Mouse (Mus musculus) liver, adult 2 months (tissue): Measurements from ENCODE around the gene Adamts6. TPM values are rescaled to one million over a fixed set of nuclear protein-coding genes. Genes with fewer than 3 reads are reported as not detected.

Source experiments
- DNase-seq: peaks from one replicate; pipeline ENCODE4 v3.0.0-alpha.2; 2011; ENCODE audit warnings: low read depth, low spot score; ENCODE audit errors: extremely low read depth
- H3K27ac ChIP-seq: fragments of 200-500 bp; replicated peaks from 2 replicates; pipeline ENCODE4 v1.5.1; 2012; ENCODE audit warnings: low read depth, mild to moderate bottlenecking, control low read depth, inconsistent platforms, low read length; ENCODE audit not compliant: insufficient read depth
- H3K27me3 ChIP-seq: fragments of 200-500 bp; 2 replicates; pipeline ENCODE4 v1.6.1; 2012; ENCODE audit warnings: mild to moderate bottlenecking, moderate library complexity, low read length, inconsistent platforms; ENCODE audit not compliant: control insufficient read depth, insufficient read depth
- H3K36me3 ChIP-seq: fragments of 200-500 bp; 2 replicates; pipeline ENCODE4 v1.6.1; 2012; ENCODE audit warnings: low read length, inconsistent platforms; ENCODE audit not compliant: control insufficient read depth, insufficient read depth
- H3K4me1 ChIP-seq: fragments of 200-500 bp; 2 replicates; pipeline ENCODE4 v1.6.1; 2011; ENCODE audit warnings: low read length; ENCODE audit not compliant: control insufficient read depth, insufficient read depth
- H3K4me3 ChIP-seq: fragments of 200-500 bp; 2 replicates; pipeline ENCODE4 v1.5.1; 2011; ENCODE audit warnings: low read depth, mild to moderate bottlenecking, control low read depth, low read length, moderate library complexity; ENCODE audit not compliant: insufficient read depth
- H3K79me2 ChIP-seq: fragments of 200-500 bp; 2 replicates; pipeline ENCODE4 v1.6.1; 2012; ENCODE audit warnings: inconsistent platforms, mild to moderate bottlenecking, low read length, moderate library complexity; ENCODE audit not compliant: control insufficient read depth, insufficient read depth
- H3K9ac ChIP-seq: fragments of 200-500 bp; 2 replicates; pipeline ENCODE4 v1.6.1; 2012; ENCODE audit warnings: low read depth, mild to moderate bottlenecking, control low read depth, inconsistent platforms, low read length
- CTCF ChIP-seq: fragments of 200-500 bp; IDR thresholded peaks from 2 replicates; pipeline ENCODE4 v1.5.1; 2011; ENCODE audit warnings: low read depth, low read length, control low read depth
- POLR2A ChIP-seq: fragments of 200-500 bp; IDR thresholded peaks from 2 replicates; pipeline ENCODE4 v1.6.1; 2011; ENCODE audit warnings: low read length, control low read depth; ENCODE audit not compliant: insufficient read depth; ENCODE audit errors: extremely low read depth
- WGBS: fragments of 180-500 bp; shearing (Covaris S2); methylation state at CpG from one replicate; pipeline ENCODE4 v1.1.7; 2018; 5-methylcytosine and 5-hydroxymethylcytosine counted together
- polyA plus RNA-seq: library from polyadenylated mRNA; depleted of rRNA; stranded (reverse); fragments of >200 nt; gene quantifications from 2 replicates; pipeline ENCODE4 v1.2.3, GENCODE M21; 2012; rRNA removed
- total RNA-seq: library from RNA; depleted of rRNA; stranded (reverse); fragments of >200 nt; gene quantifications from 2 replicates; pipeline ENCODE4 v1.2.3, GENCODE M21; 2014; rRNA removed

Gene Adamts6
- total and polyA plus RNA-seq, 2 experiments, result 0.75 to 2.1 TPM

GRCm38 (mm10) chr13:104533806-104534495 lies 246.3 kb downstream of the Adamts6 start:
- 91% methylated on average over 7 of the region's 7 CpGs for WGBS
- DNase-seq, result no peak

GRCm38 (mm10) chr13:104540861-104541398 lies 253.3 kb downstream of the Adamts6 start:
- no peak for DNase-seq
- 60% methylated on average over 7 of the region's 7 CpGs for WGBS
- TF ChIP-seq POLR2A (no peak), CTCF (no peak)

More at GRCm38 (mm10) chr13:104533806-104534495, 246.3 kb downstream of the Adamts6 start:
- TF ChIP-seq CTCF (no peak), POLR2A (no peak)
- no peaks in the 10 kb centered on the region for H3K36me3 ChIP-seq
- H3K4me1 ChIP-seq, result no peaks in the 10 kb centered on the region
- no peak overlapping the region for H3K9ac ChIP-seq
- H3K27ac ChIP-seq, result no peak overlapping the region
- no peaks in the 10 kb centered on the region for H3K79me2 ChIP-seq
- H3K27me3 ChIP-seq, result no peaks in the 10 kb centered on the region
- no peak overlapping the region for H3K4me3 ChIP-seq

GRCm38 (mm10) chr13:104542123-104542758 lies 254.6 kb downstream of the Adamts6 start:
- Histone ChIP-seq H3K79me2 (no peaks in the 10 kb centered on the region), H3K36me3 (no peaks in the 10 kb centered on the region), H3K9ac (no peak overlapping the region), H3K27me3 (no peaks in the 10 kb centered on the region), H3K4me3 (no peak overlapping the region), H3K4me1 (no peaks in the 10 kb centered on the region), H3K27ac (no peak overlapping the region)
- TF ChIP-seq POLR2A (no peak), CTCF (no peak)
- DNase-seq, result no peak
- 82% methylated on average over 10 of the region's 10 CpGs for WGBS

More at GRCm38 (mm10) chr13:104540861-104541398, 253.3 kb downstream of the Adamts6 start:
- no peak overlapping the region for H3K4me3 ChIP-seq
- no peak overlapping the region for H3K9ac ChIP-seq
- no peaks in the 10 kb centered on the region for H3K27me3 ChIP-seq
- no peaks in the 10 kb centered on the region for H3K79me2 ChIP-seq
- H3K27ac ChIP-seq, result no peak overlapping the region
- no peaks in the 10 kb centered on the region for H3K4me1 ChIP-seq
- H3K36me3 ChIP-seq, result no peaks in the 10 kb centered on the region

GRCm38 (mm10) chr13:104542759-104543141 lies 255.1 kb downstream of the Adamts6 start:
- 65% methylated on average over 4 of the region's 4 CpGs for WGBS
- Histone ChIP-seq H3K27ac (no peak overlapping the region), H3K79me2 (no peaks in the 10 kb centered on the region), H3K4me1 (no peaks in the 10 kb centered on the region), H3K27me3 (no peaks in the 10 kb centered on the region), H3K4me3 (no peak overlapping the region), H3K9ac (no peak overlapping the region), H3K36me3 (no peaks in the 10 kb centered on the region)
- TF ChIP-seq POLR2A (no peak), CTCF (no peak)
- no peak for DNase-seq

Other genes with a start within 250 kb of the Adamts6 start
- gene Nln, start 178.2 kb upstream of the Adamts6 start, total RNA-seq, result 33.9 and 39.0 TPM in 2 replicates
- gene Nln, start 178.2 kb upstream of the Adamts6 start, polyA plus RNA-seq, result 9.1 and 9.8 TPM in 2 replicates
- gene Sgtb, start 178.1 kb upstream of the Adamts6 start, total RNA-seq, result 2.1 and 3.2 TPM in 2 replicates
- 0.34 and 0.51 TPM in 2 replicates for gene Sgtb, start 178.1 kb upstream of the Adamts6 start, polyA plus RNA-seq
- 23.6 and 26.3 TPM in 2 replicates for gene Trappc13, start 109.4 kb upstream of the Adamts6 start, total RNA-seq
- 4.6 and 6.3 TPM in 2 replicates for gene Trappc13, start 109.4 kb upstream of the Adamts6 start, polyA plus RNA-seq
- 14.4 and 19.5 TPM in 2 replicates for gene Trim23, start 109.0 kb upstream of the Adamts6 start, total RNA-seq
- 1.3 and 1.7 TPM in 2 replicates for gene Trim23, start 109.0 kb upstream of the Adamts6 start, polyA plus RNA-seq
- 1.3 and 1.5 TPM in 2 replicates for gene Cenpk, start 59.2 kb upstream of the Adamts6 start, total RNA-seq
- gene Cenpk, start 59.2 kb upstream of the Adamts6 start, polyA plus RNA-seq, result 0.12 and 0.27 TPM in 2 replicates
- 9.5 and 11.2 TPM in 2 replicates for gene Ppwd1, start 59.0 kb upstream of the Adamts6 start, total RNA-seq
- gene Ppwd1, start 59.0 kb upstream of the Adamts6 start, polyA plus RNA-seq, result 0.90 and 1.0 TPM in 2 replicates